Mouse (Mus musculus) layer of hippocampus, postnatal 25 days (tissue): ENCODE results near the gene Taok3. TPM values are rescaled to one million over a fixed set of nuclear protein-coding genes. Genes with fewer than 3 reads are reported as not detected.

Experiments used
- DNase-seq, 2 experiments: peaks; one replicate each; pipeline ENCODE4 v3.0.0; 2022; ENCODE audit warnings: mixed read lengths in 2 of 2, low spot score in 1 of 2; ENCODE audit errors: extremely low spot score in 1 of 2
- total RNA-seq, 2 experiments: library from RNA; stranded (reverse); gene quantifications; 2 replicates each; pipeline ENCODE4 v1.2.3; 2021

Taok3 gene
- total RNA-seq, 2 experiments from 2014 or later, result 52.4 to 59.1 TPM

DNA sequence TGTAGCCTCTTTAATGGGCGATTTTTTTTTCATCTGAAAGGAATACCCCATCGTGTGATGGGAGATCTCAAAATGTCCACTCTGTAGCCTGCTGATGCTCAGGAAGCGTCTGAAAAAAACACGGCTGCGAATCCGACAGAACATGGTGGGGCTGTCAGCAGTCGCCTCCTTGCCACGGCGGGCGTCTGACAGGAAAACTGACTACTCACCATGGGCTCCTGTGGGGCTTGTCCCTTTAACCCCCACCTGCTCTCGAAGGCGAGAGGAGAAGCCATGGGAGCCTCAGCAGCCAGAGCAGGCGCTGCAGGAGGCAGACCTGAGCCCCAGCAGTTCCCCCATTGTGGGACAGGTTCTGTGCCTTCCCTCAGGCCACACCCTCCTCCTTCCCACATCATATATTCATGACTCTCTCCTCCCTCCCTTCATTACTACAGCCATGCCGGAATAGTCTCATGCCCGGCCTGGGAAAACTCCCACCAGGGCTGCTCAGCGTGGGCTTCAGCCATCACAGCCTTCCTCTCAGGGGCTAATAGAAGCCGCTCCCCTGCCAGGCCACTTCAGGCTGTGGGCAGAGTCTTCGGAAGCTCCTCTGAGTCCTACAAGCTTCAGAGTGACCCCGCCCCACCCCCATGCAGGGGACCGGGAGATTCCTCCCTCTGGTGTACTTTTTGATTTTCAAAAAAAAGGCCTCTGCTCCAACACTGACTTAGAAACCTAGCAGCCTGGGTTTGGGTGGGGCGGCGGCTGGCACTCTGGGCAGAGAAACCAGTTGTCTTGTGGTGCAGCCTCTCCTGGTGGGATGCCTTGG lies 122.9 kb downstream of the Taok3 start:
- no peak for DNase-seq

DNA sequence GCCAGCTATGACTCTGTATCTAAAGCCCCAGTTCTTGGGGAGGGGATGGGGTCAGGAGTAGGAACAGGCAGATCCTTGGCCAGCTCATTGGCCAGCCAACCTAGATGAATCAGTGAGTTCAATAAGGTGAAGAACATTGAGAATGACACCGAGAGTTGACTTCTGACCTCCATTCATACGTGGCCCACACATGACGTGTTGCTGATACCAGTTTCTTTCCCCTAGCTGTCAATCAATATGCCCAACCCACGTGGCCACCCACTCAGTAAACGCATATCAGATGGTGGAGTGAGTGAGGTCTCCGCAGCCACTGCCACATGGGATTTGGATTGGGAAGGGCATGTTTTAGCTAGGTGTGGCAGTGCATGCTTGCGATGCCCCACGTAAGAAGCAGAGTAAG lies 125.2 kb downstream of the Taok3 start:
- DNase-seq, result no peak

DNA sequence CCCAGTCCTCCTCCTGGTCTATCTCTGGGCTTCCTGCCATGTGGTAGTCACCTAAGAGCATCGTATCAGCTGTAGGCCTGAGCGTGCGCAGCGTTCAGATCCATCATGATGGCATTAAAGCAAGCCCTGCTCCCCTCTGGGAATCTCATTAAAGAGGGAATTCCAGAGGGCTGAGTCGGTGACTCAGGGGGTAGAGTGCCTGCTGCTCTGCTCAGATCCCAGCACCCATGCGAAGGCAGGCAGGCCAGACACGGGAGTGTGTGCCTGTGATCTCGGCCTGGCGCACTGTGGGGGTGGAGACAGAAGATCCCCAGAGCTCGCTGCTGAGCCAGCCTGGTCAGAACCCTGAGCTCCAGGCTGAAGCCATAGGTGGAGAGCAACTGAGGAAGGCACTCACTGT lies 128.4 kb downstream of the Taok3 start:
- DNase-seq, result no peak

DNA sequence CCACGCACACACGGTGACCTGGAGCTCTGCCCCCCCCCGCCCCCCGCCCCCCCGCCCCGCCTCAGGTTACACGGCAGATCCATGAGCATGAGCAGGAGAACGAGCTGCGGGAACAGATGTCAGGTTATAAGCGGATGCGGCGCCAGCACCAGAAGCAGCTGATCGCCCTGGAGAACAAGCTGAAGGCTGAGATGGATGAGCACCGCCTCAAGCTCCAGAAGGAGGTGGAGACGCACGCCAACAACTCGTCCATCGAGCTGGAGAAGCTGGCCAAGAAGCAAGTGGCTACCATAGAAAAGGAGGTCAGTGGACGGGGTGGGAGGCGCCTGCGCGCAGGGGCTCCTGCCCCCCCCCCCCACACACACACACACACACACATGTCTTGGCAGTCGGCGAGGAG lies 130.9 kb downstream of the Taok3 start:
- DNase-seq, result no peak

DNA sequence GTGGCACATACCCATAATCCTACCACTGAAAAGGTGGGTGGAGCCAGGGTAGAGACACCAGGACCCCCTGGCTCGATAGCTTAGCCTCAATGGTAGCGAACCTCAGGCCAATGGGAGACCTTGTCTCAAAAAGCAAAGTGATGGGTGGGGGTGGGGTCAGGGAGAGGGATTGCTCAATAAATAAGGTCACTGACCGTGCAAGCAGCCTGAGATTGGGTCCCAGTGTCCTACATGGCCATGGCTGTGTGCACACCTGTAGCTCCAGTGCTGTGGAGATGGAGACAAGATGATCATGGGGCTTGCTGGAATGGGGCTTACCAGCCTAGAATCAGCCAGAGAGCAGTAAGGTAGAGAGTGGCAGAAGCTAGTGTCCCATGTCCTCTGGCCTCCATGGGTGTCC lies 131.8 kb downstream of the Taok3 start:
- no peak for DNase-seq

DNA sequence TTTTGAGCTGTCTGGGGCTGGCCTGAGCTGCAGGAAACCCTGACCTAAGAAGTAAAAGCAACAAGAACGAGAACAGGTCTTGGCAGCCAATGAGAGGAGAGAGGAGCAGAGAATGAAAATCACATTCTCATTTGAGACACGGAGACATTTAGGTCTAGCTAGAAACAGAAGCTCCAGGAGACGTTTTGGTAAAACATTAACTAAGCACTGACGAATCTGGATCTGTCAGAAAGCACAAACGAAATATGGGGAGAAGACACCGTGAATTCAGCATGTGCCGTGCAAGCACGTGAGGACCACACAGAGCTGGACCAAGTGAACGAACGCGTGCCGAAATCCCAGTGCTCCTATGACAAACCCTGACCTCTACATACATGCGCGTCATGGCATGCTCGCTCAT lies 138.3 kb downstream of the Taok3 start:
- DNase-seq, result no peak

DNA sequence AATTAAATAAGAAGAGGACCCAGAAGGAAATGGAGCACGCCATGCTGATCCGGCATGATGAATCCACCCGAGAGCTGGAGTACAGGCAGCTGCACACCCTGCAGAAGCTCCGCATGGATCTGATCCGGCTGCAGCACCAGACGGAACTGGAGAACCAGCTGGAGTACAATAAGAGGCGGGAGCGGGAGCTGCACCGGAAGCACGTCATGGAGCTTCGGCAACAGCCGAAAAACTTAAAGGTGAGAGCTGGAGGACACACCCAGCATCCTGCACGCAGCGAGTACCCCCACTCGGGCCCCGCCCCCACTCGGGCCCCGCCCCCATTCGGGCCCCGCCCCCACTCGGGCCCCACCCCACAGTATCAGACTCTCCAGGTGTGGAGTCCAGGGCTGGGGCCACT lies 143.6 kb downstream of the Taok3 start:
- DNase-seq, result no peak

DNA sequence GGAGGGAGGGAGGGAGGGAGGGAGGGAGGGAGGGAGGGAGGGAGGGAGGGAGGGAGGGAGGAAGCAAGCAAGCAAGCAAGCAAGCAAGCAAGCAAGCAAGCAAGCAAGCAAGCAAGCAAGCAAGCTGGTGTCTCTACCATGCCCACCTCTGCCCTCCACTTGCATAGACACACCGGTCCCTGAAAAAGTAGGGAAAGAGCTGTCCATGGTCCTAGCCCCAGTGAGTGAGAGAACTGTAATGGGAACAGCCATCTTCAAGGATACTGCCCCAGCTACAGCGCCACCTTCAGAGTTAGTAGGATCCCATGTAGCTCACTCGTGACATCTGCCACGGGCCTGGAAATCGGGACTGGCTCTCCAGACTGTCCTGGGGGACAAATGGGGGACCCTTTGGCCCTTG lies 144.8 kb downstream of the Taok3 start:
- DNase-seq, result no peak

DNA sequence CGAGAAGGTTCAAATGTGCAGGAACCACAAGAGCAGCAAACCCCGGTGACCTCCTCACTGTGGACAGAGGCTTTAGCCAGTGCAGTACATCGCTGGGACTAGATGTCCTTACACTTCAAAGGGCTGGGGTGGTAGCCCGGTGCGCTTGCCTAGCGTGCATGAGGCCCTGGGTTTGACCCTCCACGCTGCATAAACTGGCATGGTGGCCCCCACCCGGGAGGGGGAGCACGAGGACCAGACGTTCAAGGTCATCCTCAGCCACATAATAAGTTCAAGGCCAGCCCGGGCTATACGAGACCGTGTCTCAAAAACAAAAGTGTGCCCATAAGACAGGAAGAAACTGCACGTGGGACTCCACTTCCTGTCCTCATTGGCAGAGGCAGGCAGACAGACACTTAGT lies 148.0 kb downstream of the Taok3 start:
- DNase-seq, result no peak

DNA sequence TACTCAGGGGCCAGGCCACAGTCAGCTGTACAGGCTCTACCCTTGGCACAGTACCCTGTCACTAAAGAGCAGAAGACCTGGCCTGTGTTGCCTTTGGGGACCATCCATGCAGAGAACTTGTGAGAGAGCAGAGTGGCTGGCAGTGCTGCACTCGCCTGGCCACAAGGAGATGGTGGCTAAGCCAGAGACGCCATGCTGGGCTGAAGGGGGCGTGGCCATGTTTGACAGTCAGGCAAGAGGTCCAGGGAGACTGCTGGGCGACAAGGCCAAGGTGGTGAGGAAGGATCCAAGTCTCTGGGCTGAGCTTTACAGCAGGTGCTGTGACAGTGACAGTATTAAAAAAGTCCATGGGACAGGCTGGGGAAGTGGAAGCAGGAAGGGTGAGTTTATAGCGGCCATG lies 148.8 kb downstream of the Taok3 start:
- DNase-seq, result no peak

DNA sequence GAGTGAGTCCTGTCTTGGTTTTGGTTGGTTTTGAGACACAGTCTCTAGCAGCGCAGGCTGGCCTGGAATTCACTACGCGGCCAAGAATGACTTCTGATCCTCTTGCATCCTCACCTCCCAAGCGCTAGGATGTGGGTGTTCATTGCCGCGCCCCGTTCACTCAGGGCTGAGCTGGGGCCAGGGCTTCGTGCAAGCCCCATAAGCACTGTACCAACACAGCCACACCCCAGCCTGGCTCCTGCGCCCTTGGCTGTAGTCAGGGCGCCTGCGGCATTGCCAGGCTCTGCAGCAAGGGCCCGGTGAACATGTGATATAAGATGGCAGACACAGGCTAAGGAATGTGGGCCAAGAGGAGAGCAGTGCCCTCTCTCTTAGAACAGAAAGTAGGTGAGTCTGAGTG lies 149.5 kb downstream of the Taok3 start:
- no peak for DNase-seq

DNA sequence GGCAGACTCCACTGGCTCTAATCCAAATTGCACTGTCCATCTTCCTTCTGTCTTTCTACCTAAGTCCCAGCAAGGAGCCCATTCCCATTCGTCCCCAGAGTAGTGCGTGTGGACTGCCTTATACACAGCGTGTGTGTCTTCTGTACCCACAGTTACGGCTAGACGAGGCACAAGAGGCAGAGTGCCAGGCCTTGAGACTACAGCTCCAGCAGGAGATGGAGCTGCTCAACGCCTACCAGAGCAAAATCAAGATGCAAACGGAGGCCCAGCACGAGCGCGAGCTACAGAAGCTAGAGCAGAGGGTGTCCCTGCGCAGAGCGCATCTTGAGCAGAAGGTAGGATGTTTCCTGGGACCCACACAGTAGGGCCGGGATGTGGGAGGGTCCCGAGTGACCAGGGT lies 152.0 kb downstream of the Taok3 start:
- peak in 1 of 2 experiments; percentile 55 for DNase-seq

DNA sequence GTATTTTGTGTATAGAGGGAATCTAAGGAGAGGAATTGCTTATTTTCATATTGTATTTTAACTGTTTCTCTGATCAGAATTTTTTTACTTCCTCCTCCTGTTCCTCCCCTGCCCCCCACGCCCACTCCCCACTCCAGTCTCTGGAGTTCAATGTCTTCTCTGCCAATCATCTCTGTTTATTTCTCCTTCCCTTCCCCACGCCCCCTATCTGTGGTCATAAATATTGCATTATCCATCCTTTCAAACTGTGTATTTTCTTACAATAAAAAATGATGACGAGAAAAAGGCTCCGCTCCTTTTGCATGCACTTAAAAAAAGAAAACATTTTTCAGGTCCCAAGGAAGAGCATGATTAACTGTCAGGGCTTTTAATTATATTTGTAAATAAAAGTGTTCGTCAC lies 154.9 kb downstream of the Taok3 start:
- DNase-seq, result no peak

DNA sequence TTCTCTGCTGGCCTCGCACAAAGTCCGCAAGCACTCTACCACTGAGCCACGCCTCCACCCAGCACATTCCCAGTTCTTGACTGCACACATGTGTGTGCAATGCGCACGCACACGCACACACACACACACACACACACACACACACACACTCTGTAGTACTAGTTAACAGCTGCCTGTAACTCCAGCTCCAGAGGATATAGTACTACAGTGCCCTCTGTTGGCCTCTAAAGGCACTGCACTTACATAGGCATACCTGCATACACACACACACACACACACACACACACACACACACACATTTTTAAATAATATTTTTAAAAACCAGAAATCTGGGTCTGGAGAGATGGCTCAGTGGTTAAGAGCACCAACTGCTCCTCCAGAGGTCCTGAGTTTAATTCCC lies 157.9 kb downstream of the Taok3 start:
- DNase-seq, result no peak

DNA sequence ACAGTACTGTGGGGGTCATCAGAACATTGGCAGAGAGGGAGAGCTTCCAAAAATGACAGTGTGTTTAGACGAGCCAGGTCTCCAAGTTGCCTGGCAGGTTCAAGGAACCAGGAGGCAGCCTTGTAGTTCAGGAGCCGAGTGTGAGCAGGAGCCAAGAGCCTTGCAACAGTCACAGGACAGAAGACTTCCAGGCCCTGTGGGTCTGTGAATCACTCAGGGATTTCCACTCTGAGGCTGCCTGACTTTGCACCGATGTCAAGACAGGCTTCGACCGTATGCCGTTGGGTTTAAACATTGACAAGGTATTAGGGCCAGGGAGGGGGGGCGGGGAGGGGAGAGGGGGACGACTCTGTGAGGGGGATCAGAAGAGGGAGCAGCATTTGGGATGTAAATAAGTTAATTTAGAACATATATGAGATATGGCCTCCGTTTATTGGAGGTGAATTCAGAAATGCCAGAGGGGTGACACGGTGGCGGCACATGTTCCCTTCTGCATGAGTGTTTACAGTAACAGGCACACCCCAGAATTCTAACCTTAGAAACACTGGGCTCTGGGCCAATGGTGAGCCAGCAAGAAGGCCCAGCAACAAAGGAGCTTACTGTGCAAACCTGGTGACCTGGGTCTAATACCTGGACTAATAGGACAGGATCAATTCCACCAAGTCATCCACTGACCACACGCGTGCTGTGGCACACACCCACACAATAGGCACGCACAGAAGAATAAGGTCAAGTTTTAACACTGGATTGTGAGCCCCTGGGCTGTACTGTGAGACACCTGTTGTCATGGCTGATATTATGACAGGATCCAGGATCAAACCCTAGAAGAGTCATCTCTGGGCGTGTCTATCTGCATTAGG lies 159.1 kb downstream of the Taok3 start:
- DNase-seq, result no peak

DNA sequence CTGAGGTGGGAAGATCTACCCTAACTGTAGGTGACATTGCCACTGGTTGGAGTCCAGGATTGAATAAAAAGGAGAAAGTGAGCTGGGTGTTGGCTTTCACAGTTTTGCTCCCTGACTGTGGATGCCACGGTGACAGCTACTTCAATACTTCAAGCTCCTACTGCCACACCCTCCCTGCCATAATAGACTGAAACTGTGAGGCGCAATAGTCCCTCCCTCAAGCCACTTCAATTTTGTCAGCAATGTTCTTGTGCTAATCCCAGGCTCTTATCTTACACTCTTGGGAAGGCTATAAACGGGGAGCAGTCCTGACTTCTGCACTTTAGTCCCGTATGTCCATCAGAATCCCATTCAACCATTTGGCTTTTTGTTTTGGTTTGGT lies 159.7 kb downstream of the Taok3 start:
- DNase-seq, result no peak

DNA sequence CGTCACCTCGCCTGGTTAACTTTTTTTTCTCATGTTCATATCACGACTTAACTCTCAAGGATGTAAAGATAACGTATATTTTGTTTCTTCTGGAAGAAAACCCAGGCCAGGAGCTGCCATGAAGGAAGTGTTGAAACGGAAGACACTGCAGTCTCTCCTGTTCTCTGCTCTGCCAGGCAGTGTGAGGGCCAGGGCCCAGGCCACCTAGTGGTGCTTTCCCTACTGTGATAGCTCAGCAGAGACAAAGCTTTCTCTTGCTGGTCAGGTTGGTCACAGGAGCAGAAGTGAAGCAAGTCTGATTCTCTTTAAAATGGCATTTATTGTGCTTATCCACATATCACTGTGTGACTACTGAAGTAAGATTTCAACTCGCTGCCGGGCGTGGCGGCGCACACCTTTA lies 161.6 kb downstream of the Taok3 start:
- DNase-seq, result no peak

DNA sequence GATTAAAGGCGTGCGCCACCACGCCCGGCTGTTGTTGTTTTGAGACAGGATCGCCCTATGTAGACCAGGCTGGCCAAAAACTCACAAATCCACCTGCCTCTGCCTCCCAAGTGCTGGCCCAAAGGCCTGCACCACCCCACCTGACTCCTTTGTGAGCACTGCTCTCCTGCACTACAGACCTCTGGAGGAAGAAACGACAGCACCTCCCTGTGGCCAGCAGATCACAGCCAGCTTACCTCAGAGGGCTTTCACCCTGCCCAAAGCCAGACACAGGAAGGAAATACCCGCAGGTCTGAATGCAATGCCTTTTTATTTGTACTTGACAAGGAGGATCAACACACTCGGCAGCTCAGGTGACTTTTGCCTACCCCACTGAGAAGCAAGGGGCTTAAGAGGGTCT lies 162.4 kb downstream of the Taok3 start:
- no peak for DNase-seq

DNA sequence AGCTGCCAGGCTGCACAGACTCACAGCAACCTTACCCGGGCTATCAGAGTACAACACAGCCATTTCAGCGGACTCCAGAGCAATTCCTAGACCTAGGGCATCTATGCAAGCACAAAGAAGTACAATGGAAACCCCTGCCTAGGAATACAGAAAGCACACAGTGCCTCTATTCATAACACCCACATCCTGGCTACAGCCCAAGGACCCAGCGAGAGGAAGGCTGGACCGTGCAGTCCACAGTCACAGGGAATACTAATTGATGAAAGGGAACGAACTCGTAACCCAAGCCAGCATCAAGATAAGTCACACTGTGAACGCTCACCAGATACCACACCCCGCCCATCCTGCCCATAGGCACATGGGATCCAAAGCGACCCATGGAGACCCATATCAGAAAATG lies 164.1 kb downstream of the Taok3 start:
- DNase-seq, result no peak

DNA sequence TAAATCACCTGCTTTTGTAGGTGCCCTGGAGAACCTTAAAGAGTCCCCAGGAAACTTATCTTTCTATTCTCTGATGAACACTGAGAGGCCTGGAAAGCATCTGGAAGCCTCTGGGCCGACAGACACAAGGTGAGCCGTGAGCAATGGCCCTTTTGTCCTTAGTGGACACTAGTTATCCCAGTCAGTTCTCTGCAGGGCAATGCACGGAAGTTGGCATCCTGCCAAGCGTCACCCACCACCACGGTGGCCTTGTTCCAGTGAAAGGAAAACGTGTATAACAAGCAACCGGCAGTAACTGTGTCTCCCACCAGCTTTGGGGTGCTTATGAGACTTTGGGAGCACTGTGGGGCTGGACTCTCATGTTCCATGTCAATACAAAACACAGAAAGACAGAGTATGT lies 164.8 kb downstream of the Taok3 start:
- no peak for DNase-seq

DNA sequence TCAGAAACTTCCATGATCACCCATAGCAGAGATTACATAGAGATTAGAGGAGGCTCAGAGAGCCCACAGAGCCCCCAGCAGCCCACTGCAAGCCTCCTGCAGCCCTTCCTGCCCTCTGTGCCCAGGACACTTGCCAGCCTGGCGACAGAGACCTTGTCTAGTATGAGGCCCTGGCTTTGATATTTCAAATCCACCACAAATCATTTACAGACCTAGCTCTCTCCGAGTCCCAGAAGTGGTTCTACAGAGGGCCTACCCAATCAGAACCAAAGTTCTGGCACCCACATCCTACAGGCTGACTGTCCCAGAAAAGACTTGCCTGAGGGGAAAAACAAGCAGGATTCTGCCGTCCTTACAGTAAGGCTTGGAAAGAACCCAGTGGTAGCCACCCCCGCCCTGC lies 165.3 kb downstream of the Taok3 start:
- no peak for DNase-seq

DNA sequence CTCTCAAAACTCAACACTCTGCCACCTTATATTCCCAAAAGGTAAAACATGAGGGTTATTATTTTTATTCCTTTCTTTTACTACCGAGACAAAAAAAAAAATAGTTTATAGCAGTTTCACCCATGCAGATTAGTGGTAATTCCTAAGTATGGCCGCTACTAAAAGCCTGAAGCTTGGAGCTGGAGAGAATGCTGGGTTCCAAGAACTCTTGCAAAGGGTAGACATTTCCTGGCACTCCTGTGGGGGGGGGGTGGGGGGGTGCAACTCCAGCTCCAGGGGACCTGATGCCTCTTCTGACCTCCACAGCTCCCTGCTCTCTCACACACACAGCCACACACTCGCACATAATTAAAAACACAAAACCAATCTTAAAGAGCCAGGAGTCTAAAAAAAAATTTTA lies 166.4 kb downstream of the Taok3 start:
- DNase-seq, result no peak
